Mouse (Mus musculus): ENCODE measurements around the gene Ppm1h. TPM values are rescaled to one million over a fixed set of nuclear protein-coding genes. Genes with fewer than 3 reads are reported as not detected.

Ppm1h gene
- total and polyA plus RNA-seq, 3 experiments, result 6.9 to 14.9 TPM; not detected in 1

- Histone ChIP-seq H3K79me2 (ENCODE audit: control insufficient read depth, insufficient read depth, low read length, poor library complexity) (peaks cover 29% of the 10 kb centered on the region), H3K4me1 (ENCODE audit: control insufficient read depth in 1 of 2, insufficient read depth in 2 of 2, low read length in 2 of 2) (peaks cover 4 to 14% of the 10 kb centered on the region in 2 experiments; a peak in 3 of 4 replicates), H3K27me3 (ENCODE audit: control insufficient read depth in 1 of 2, insufficient read depth in 2 of 2, low read length in 2 of 2) (no peaks in the 10 kb centered on the region), H3K4me3 (ENCODE audit: control insufficient read depth in 1 of 2, insufficient read depth in 1 of 2, low read depth in 2 of 2, low read length in 2 of 2) (peak overlapping the region; percentile 62 to 63), H3K9ac (ENCODE audit: control insufficient read depth, low read depth, low read length, poor library complexity, severe bottlenecking) (peak overlapping the region; percentile 96), H3K9me3 (replicated peaks; ENCODE audit: insufficient read depth, low read length) (no peaks in the 10 kb centered on the region), H3K36me3 (ENCODE audit: control insufficient read depth in 1 of 2, insufficient read depth in 2 of 2, low read length in 2 of 2) (peaks cover 0 to 23% of the 10 kb centered on the region in 2 experiments; a peak in 2 of 4 replicates), H3K27ac (ENCODE audit: control insufficient read depth, low read depth, low read length) (peak overlapping the region; percentile 98)
- DNase-seq (ENCODE audit: low read depth, low spot score), result peak; percentile 87
- TF ChIP-seq MYC (IDR thresholded peaks at IDR 0.05; ENCODE audit: low read depth, low read length) (peak; percentile 98), NELFE (IDR thresholded peaks at IDR 0.05; ENCODE audit: low read depth, low read length) (peak; percentile 8; the same call in 1 of the 2 replicates), TCF12 (IDR thresholded peaks at IDR 0.05; ENCODE audit: low read depth, low read length) (no peak; the same call in 1 of the 2 replicates), CHD1 (IDR thresholded peaks at IDR 0.05; ENCODE audit: low read depth, low read length) (no peak), MYB (IDR thresholded peaks at IDR 0.05; ENCODE audit: low read depth, low read length) (no peak), ELF1 (IDR thresholded peaks at IDR 0.05; ENCODE audit: low read depth, low read length) (no peak), GATA1 (IDR thresholded peaks at IDR 0.05; ENCODE audit: low read depth, low read length) (peak; percentile 30; the same call in 1 of the 2 replicates), TAL1 (IDR thresholded peaks at IDR 0.05; ENCODE audit: low read length) (no peak), USF2 (IDR thresholded peaks at IDR 0.05; ENCODE audit: borderline replicate concordance in 1 of 2, insufficient read depth in 1 of 2, low read depth in 1 of 2, low read length in 2 of 2) (no peak), ZKSCAN1 (IDR thresholded peaks at IDR 0.05; ENCODE audit: low read depth, low read length) (no peak), HCFC1 (IDR thresholded peaks at IDR 0.05; ENCODE audit: low read depth, low read length) (peak; percentile 54; the same call in 1 of the 2 replicates), SMC3 (IDR thresholded peaks at IDR 0.05; ENCODE audit: low read depth, low read length) (no peak), POLR2AphosphoS2 (IDR thresholded peaks at IDR 0.05; ENCODE audit: low read length) (peak; percentile 66; the same call in 1 of the 2 replicates), MXI1 (IDR thresholded peaks at IDR 0.05; ENCODE audit: low read depth, low read length) (no peak; the same call in 1 of the 2 replicates), BHLHE40 (IDR thresholded peaks at IDR 0.05; ENCODE audit: borderline replicate concordance, low read depth, low read length) (no peak; the same call in 1 of the 2 replicates), POLR2A (IDR thresholded peaks at IDR 0.05; ENCODE audit: control insufficient read depth in 1 of 2, insufficient read depth in 1 of 2, low read depth in 1 of 2, low read length in 2 of 2, poor library complexity in 1 of 2) (peak; percentile 62 to 84; a peak in 3 of 4 replicates), POLR2AphosphoS5 (IDR thresholded peaks at IDR 0.05; ENCODE audit: borderline replicate concordance, low read depth, low read length) (no peak), UBTF (IDR thresholded peaks at IDR 0.05; ENCODE audit: borderline replicate concordance, insufficient read depth, low read depth, low read length) (0 out of 2 replicates have a peak, but pooled peaks have one; percentile 87), ZMIZ1 (IDR thresholded peaks at IDR 0.05; ENCODE audit: low read depth, low read length) (peak; percentile 10; the same call in 1 of the 2 replicates), MAX (IDR thresholded peaks at IDR 0.05; ENCODE audit: low read length) (peak; percentile 61; the same call in 1 of the 2 replicates), RCOR1 (IDR thresholded peaks at IDR 0.05; ENCODE audit: low read depth, low read length) (no peak), ZC3H11A (IDR thresholded peaks at IDR 0.05; ENCODE audit: low read depth, low read length) (no peak), KAT2A (conservative IDR thresholded peaks at IDR 0.05; ENCODE audit: low read depth, low read length) (no peak), CTCF (IDR thresholded peaks at IDR 0.05 in 2 of 3, conservative IDR thresholded peaks at IDR 0.05 in 1 of 3; ENCODE audit: control insufficient read depth in 1 of 3, insufficient read depth in 1 of 3, low read depth in 2 of 3, low read length in 3 of 3, poor library complexity in 1 of 3, severe bottlenecking in 1 of 3) (no peak), E2F4 (IDR thresholded peaks at IDR 0.05; ENCODE audit: borderline replicate concordance, low read depth, low read length) (peak; percentile 60; the same call in 1 of the 2 replicates), MAFK (IDR thresholded peaks at IDR 0.05; ENCODE audit: borderline replicate concordance, low read depth, low read length) (no peak), TBP (IDR thresholded peaks at IDR 0.05; ENCODE audit: low read depth, low read length) (peak; percentile 70; the same call in 1 of the 2 replicates), EP300 (IDR thresholded peaks at IDR 0.05; ENCODE audit: low read depth in 1 of 2, low read length in 2 of 2) (no peak), SIN3A (IDR thresholded peaks at IDR 0.05; ENCODE audit: low read length) (no peak; the same call in 1 of the 2 replicates), CHD2 (IDR thresholded peaks at IDR 0.05; ENCODE audit: low read length) (no peak), MAZ (IDR thresholded peaks at IDR 0.05; ENCODE audit: low read depth, low read length) (peak; percentile 46; the same call in 1 of the 2 replicates), ZNF384 (IDR thresholded peaks at IDR 0.05; ENCODE audit: low read depth, low read length) (no peak), JUND (IDR thresholded peaks at IDR 0.05; ENCODE audit: low read depth, low read length) (no peak), MEF2A (IDR thresholded peaks at IDR 0.05; ENCODE audit: extremely low read depth, insufficient replicate concordance, low read depth, low read length, poor library complexity, severe bottlenecking) (no peak), ETS1 (IDR thresholded peaks at IDR 0.05; ENCODE audit: low read depth, low read length) (no peak)
These were observed 308.0 kb downstream of the Ppm1h start for GRCm38 (mm10) chr10:122986320-122987225.
